Mouse (Mus musculus) adrenal gland, postnatal 36 days (tissue): ENCODE measurements around the gene Cdkn1a. TPM values are rescaled to one million over a fixed set of nuclear protein-coding genes. Genes with fewer than 3 reads are reported as not detected.
"Not testable (repeated sequence)": the region's sequence is repeated elsewhere in the genome, so short reads cannot be mapped to it uniquely, and the experiment has no call there.

Experiments
- DNase-seq, 2 experiments: peaks; one replicate each; pipeline ENCODE4 v3.0.0; 2021; ENCODE audit warnings: mixed read lengths in 1 of 2
- long read RNA-seq, 2 experiments: library from polyadenylated mRNA; stranded (forward); transcript quantifications; one replicate each; pipeline ENCODE4 v2.0.0; 2021; ENCODE audit warnings: borderline sequencing depth in 2 of 2
- total RNA-seq, 2 experiments: library from RNA; stranded (reverse); gene quantifications; 2 replicates each; pipeline ENCODE4 v1.2.3; 2021

Gene Cdkn1a
- total RNA-seq = 10 to 100 TPM; 22.1 to 78.4 TPM
- long read RNA-seq, experiment 1, transcript Cdkn1a-201 (3 exons, 1,913 nt) = major isoform, 21 of 26 reads
- long read RNA-seq, experiment 1, partial matches to known transcripts = 0 of 26 reads
- long read RNA-seq, experiment 1, other reads (novel, unspliced or antisense) = 5 of 26 reads
- long read RNA-seq, experiment 2, transcript Cdkn1a-201 (3 exons, 1,913 nt) = major isoform, 11 of 15 reads
- long read RNA-seq, experiment 2, partial matches to known transcripts = 0 of 15 reads
- long read RNA-seq, experiment 2, other reads (novel, unspliced or antisense) = 3 of 15 reads

DNA sequence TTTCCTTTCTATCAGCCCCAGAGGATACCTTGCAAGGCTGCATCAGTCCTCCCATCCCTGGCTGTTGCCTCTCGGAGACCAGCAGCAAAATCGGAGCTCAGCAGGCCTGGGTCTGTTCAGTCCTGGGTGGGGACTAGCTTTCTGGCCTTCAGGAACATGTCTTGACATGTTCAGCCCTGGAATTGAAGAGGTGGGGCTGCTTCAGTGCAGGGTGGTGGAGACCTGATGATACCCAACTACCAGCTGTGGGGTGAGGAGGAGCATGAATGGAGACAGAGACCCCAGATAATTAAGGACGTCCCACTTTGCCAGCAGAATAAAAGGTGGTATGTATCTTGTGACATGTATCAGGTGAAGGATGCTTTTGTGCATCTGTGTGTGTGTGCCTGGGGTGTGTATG, at the start of gene Cdkn1a:
Gene Cdkn1a, plus strand, starts transcription at position 201 of the 400 bp plus-strand sequence.
- DNase-seq = no peak

DNA sequence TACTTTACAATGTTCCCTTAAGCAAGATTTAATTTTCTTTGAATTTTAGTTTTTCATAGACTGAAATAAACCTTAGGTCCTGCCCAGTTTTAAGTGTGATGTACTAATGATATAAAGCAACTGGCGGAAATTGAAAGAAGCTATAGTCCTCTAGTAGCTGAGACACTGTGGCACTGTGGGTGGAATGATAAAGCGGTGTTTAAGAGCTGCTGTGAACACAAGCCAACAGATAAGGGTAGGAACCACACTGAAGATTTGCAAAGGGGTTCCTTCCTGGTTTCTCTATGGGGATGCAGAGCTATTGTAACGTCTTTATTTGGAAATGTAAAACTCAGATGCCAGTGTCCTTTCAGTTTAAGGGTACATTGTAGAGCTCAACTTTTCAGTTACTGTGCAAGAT, 49.1 kb upstream of the Cdkn1a start:
- DNase-seq = not testable (repeated sequence)

DNA sequence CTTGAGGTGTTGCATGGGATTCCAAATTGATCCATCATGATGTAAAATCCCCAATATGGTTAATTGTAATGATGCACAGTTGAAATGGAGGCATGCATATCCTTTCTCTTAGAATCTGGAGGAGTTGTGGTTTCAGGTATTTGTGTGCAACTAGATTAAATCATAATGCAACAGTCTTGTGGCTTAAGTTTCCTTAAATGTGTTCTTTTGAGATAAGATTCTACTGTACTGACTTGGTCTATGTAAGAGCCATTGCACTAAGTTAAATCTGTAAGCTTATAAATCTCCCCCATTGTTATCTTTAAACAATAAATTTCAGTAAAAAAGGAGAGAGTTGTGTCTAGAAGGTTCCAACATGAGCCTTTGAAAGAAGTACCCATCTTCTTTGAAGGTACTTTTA, 48.2 kb upstream of the Cdkn1a start:
- no peak for DNase-seq

DNA sequence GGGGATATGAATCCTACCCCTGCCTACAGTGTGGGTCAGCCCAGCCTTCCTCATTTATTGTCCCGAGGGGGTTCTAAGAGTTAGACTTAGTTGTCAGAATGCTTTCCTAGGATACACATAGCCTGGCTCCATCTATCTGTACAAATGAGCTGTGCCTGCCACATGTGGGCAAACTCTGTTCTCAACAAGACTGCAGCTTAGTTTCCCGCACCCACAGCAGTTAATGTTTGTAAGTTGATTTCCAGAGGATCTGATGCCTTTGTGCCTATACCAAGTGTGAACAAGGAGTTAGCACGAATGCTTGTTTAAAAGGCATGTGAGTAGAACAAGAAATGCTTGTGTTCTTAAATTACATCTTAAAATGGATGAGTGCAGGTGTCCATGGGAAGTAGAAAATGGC, 47.2 kb upstream of the Cdkn1a start:
- DNase-seq = no peak

DNA sequence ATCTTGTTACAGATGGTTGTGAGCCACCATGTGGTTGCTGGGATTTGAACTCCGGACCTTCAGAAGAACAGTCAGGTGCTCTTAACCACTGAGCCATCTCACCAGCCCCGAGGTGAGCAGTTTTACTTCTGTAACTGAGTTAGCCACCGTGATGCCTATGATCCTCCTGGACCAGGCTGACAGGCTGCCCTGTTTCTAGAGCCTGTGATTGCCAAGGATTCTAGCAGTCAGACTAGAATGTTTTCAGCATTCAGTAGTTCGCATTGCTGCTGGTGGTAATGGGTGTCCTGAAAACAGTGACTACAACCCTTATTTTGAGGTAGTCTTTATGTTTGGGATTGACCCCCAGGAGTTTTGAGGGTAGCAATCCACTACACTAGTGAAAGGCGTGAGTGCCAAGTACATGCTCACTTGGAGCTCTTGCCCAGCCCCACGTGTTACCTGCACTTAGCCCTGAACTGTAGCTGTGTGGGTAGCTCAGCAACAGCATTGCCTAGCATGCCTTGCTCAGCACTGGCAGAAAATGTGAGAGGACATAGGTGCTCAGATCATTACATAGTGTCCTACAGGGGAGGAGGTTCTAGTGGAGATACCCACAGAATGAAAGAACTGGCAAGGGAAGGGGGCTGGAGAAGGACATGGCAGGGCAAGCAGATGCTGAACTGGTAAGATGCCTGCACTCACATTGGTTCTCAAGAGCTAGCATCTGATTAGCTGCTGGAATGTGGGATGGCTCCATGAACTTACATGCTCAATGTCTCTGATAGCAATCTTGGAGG, 46.4 kb upstream of the Cdkn1a start:
- DNase-seq = no peak

DNA sequence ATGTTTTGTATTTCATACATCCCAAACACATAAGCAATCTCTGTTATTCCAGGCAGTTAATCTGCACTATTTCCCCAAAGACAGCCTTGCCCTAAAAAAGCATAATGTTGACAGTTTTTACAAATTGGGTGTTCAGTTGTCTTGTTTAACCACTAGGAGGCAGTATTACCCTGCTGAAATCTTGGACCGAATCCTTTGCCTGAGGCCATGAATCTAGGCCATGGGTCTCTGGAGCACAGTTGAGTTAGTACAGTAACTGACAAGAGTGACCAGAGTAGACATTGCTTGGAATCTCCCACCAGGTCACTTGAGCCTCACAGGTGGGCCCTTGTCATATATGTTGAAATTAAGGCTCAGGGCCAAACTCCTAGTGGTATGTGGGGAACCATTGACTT, 45.9 kb upstream of the Cdkn1a start:
- DNase-seq = no peak

DNA sequence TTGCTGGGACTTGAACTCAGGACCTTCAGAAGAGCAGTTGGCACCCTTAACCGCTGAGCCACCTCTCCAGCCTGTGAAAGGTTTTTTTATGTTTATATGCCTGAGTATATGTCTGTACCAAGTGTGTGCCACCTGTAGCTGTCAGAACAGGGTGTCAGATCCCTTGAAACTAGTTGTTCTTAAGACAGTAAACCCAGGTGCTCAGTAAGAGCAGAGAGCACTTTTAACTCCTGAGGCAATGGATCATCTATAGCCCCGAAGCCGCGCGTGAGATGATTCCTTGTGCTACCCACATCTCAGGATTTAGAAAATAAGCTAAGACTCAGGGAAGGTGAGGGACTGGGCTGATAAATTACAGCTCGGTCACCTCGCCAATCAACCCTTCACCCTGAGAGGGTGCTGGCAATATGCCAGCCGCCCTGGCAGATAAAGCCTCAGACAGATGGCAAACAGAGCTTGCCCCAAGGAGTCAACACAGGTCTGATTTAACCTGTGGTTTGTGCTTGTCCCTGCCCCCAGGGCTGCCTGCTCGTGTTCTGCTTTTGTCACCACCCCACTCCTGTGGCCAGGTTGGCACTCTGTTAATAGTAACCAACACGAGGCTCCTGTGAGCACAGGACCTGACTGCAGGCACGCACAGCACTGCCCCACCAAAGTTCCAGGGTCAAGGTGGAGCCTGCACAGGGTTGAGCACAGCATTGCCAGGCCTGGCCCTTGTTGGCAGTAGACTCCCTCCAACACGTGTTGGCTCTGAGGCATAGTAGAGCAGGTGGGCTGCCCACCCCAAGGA, 44.8 kb upstream of the Cdkn1a start:
- peak; percentile 46 to 56 for DNase-seq

DNA sequence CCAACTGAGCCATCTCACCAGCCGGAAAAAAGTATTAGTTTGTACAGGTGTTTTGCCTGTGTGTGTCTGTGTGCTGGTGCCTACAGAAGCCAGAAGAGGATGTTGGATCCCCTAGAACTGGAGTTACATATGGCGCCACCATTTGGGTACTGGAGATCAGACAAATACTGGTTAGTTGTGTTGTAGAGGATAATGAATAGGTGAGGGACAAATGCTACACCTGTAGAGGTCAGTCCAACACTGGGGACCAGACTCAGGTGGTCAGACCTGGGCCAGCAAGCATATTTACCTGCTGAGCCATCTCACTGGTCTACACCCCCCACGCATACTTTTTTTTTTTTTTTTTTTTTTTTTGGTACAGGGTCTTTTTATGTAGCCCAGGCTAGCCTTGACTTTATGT, 43.9 kb upstream of the Cdkn1a start:
- DNase-seq = no peak

DNA sequence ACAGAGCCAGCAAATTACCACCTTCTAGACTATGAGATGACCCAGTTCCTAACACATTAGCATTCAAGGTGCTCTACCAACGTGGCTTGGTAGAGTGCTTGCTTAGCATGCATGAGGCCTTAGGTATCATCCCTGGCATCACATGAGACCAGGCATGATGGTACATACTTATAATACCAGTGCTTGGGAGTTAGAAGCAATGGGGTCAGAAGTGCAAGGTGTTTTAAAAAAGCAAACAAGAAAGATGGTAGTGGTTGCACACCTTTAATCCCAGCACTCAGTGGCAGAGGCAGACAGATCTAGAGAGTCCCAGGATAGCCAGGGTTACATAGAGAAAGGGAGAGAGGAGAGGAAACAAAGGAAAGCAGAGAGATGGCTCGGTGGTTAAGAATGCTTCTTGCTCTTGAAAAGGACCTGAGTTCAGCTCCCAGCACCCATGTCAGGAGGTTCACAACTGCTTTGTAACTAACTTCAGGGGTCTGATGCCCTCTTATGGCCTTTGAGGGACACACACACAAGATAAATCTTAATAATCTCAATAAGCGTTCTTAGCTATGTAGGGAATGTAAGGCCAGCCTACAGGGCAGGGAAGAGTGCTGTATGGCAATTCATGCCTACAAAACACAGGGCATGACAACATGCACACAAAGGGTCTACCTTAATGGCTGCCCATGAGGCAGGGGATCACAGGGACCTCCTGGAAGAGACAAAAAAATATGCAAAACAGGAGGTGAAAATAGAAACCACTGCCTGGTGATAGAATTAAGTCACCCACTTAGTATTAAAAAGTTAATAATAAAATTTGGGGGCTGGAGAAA, 42.9 kb upstream of the Cdkn1a start:
- no peak for DNase-seq

DNA sequence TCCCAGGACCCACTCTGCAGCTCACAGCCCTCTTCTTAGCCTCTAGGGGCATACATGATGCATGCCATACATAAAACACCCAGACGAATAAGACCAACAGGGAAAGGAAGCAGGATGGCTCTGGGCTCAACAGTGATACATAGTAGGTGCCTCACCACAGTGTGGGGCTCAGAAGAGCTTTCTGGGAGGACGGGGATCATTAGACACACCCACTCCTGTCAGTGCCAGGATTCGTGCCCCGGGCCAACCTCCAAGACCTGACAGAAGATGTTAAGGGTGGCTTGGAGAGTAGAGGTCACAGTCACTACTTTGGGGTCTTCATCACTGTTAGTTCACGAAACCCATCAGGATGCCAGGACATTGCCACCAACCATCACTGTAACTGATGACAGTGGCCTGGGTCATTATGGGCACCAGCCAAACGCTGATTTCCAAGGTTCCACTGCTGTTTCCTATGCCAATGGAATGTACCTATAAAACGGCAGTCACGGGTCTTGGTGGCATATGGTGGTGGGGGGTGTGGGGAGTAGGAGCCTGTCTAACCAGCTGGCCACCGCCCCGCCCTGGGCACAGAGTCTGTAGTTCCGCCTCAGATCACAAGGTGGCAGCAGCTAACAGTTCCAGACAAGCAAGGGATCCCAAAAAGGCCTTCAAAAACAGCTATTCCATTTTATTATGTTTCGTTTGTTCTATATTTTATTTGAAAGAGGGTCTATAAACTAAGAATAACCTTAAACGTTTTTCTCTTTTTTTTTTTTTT, 41.8 kb upstream of the Cdkn1a start:
- DNase-seq = peak; percentile 82 to 85

DNA sequence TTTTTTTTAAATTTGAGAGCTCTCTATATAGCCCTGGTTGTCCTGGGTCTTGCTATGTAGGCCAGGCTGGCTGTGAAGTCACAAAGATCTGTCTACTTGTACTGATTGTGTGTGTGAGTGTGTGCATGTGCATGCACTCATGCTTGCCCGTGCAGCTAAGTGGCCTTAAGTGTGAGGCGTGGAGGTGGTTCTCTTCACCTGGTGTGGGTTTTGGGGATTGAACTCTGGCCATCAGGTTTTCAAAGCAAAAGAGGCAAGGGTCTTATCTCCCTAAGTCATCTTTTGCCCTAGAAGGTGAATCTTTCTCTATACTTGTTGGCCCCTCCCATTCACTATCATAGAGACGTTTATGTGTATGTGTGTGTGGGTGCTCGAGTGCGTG, 41.3 kb upstream of the Cdkn1a start:
- no peak for DNase-seq

DNA sequence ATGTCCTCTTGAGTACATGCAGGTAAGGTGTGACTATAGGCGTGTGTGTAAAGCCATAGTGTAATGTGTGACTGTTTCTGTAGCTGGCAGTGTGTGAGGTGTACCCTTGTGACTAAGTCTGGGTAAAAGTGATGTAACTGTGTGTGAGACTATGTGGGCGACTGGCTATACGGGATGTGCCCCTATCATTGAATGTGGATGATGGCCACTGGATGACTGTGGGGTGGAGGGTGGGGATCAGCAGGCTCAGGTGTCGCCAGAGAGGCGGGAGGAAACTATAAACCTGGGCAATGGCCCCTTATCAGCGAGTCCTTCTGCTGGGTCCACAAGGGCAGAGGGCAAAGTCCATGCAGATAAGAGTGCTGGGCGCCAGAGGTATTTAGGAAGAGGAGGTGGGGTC, 40.9 kb upstream of the Cdkn1a start:
- DNase-seq = no peak

DNA sequence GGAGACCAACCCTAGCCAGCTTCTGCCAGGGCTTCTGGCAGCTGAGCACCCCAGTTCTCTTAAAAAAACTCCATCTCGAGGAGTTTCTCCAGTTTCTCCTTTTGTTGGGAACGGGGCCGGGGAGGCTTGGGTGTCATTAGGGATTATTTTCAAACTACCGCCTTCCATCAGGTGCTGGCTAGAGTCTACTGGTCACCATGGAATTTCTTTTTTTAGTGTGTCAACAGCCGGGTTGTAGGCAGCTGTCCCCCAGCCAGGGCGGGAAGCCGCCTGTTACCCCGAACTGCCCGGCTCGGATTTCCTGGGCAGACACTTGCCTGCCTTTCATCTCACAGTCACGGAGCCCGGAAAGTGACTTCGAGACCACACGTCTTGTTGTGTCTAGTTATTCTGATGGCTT, 40.0 kb upstream of the Cdkn1a start:
- no peak for DNase-seq

DNA sequence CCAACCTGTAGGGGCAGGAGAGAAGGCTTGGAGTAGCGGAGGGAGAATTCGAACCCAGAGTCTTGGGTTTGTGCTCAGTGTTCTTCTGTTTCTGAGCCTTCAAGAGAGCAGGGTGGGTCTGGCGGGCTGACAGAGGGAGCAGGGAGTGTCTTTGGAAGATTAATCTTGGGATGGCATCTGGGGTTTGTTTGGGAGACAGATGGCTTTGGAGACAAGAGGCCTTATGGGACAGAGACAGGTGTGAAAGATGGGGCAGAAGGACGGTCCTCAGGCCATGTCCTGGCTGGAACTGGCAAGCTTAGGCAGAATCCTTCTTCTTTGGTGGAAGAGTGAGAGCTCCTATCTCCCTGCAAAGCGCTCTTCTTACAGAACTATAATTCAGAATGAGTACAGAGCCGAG, 37.7 kb upstream of the Cdkn1a start:
- DNase-seq = no peak

DNA sequence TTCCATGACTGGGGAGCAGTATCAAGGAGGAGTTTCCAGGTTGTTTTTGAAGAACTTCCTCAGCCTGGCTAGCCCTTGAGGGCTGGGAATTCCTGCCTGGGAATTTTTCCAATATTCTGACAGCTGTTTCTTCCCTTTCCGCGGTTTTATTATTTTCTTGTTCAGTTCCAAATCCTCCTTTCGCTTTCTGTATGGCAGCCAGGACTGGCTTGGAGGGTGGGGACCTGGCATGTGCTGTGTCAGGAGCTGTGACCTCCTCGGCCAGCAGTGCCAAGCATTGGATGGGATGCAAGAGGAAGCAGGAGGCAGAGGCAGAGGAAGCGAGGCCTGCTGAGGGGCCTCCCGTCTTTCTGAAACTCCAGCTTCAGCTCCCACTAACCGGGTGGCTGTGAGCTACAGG, 36.9 kb upstream of the Cdkn1a start:
- DNase-seq = peak; percentile 58 to 63

DNA sequence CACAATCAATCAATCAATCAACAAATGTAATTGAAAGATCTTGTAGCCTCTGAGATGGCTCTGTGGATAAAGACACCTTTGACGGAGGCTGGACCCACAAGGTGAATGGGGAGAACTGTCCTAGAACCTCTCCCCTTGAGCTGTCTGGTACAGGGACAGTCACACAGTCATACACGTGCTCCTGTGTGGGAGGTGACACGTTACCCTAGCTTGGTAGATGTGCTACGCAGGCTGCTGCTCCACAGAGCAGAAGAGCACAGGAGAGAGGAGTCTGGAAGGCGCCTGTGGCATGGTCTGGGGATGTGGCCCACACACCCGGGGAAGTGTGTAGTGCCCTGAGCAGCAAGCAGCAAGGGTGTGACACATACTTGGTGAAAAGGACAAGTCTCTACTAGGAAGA, 36.3 kb upstream of the Cdkn1a start:
- DNase-seq = no peak

DNA sequence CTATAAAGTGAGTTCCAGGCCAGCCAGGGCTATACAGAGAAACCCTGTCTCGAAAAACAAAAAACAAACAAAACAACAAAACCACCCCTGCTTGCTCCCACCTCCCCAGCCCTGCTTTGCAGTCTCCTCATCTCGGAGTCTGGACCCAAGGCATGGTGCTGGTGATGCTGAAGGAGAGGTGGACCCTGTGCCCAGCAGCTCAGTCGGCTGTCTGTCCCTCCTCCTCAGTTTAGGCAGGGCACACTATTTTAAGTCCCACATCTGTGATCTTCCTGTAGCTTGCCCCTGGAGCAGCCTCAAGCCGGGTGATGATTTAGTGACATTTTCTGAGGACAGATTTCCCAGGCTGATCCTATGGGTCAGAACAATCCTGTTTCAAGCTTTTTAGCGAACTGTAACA, 35.2 kb upstream of the Cdkn1a start:
- no peak for DNase-seq

DNA sequence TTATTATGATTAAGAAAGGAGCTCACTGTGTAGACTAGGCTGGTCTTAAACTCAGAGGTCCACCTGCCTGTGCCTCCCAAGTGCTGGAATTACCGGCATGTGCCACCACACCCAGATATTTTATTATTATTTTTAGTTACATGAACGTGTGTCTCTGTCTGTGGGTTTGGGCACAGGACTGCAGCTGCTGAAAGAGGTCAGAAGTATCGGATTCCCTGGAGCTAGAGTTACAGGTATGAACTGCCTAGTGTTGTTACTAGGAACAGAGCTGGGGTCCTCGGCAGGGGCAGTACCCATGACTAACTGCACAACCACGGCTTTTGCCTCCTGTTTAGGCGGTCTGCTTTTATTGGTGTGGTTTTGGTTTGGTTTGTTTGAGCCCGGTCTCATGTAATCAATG, 34.6 kb upstream of the Cdkn1a start:
- DNase-seq = no peak

DNA sequence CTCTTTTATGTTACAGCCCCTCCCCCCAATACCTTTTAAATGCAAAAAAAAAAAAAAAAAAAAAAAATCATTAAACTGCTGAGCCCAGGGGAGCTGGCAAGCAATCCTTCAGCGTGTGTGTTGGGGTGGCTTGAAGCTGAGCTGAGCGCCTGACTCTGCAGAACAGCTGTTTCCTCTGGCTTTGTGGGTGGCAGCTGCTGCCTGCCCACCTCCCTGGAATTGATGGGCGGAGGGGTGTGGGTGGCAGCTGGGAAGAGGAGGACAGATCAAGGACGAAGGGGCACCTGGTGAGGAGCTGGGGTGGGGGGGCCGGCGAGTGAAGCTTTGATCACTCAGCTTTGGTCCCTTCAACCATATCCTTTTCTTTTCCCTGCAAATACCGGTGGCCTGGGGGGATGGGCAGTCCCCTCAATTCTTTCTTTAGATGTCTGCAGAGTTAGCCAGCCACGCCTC, 34.1 kb upstream of the Cdkn1a start:
- peak in 1 of 2 experiments; percentile 21 for DNase-seq

DNA sequence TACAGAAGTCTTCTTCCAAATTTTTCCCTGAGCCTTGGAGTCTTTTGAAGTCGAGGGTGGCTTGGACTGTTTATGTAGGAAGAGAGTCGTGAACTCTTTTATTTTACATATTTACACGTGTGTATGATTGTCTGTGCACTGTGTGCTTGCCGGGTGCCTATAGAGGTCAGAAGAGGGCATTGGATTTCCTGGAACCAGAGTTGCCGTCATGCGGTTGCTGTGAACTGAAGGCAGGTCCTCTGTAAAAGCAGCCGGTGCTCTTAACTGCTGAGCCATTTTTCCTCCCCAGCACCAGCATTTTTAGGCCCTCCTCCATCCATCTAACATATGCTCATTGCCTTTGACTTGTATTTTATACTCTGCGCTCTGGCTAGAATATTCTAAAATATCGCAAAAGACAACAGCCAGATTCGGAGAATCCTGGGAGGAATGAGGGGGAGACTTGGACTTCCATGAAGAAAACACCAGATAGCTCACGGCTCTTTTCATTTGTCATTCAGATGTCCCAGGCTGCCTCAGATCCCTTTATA, 33.4 kb upstream of the Cdkn1a start:
- DNase-seq = no peak

DNA sequence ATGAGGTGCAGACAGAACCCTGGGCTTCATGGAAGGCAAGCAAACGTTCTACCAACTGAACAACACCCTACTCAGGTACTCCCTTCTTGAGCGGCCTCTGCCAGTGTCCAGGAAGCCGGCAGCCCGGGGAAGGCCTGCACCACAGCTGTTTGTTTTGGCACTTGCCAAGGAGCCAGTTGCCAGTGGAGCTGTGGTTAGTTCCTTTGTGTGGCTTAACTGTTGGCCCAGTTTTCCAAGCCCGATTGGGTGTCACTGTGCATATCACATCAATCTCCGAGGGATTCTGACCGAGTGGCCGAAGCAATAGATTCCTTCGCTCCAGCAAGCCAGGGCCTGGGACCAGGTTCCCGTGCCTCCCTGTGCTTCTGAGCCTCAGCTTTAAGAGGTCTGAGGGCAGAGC, 32.8 kb upstream of the Cdkn1a start:
- peak; percentile 55 to 66 for DNase-seq
